Mouse (Mus musculus) lung, adult 10 weeks (tissue): ENCODE results near the gene Vmn1r40. TPM values are rescaled to one million over a fixed set of nuclear protein-coding genes. Genes with fewer than 3 reads are reported as not detected.

Experiments
- polyA plus RNA-seq: library from polyadenylated mRNA; stranded (reverse); fragments of 350-450 nt; fragmentation: Illumina TruSeq; extraction: RNeasy Lipid Tissue Mini Kit (QIAGEN cat#74804); gene quantifications from one replicate; pipeline ENCODE4 v1.2.3, GENCODE M21; 2014; ENCODE audit warnings: low read depth, low replicate concordance; ENCODE audit not compliant: insufficient read depth

The Vmn1r40 gene
- polyA plus RNA-seq, result not detected

GRCm38 (mm10) chr6:89707240-89707639 lies at the start of gene Vmn1r40:
Vmn1r40 (plus strand) TSS chr6:89707540.

GRCm38 (mm10) chr6:89740466-89740865 lies 33.1 kb downstream of the Vmn1r40 start, which contains the start of gene Vmn1r41:
Vmn1r41 (plus strand) TSS chr6:89740766.

Other genes with a start within 250 kb of the Vmn1r40 start
- 32.6 TPM for gene Chchd6, start 111.9 kb upstream of the Vmn1r40 start, polyA plus RNA-seq
- 9.0 TPM for gene Txnrd3, start 63.6 kb upstream of the Vmn1r40 start, polyA plus RNA-seq
- not detected for gene Vmn1r41, start 33.2 kb downstream of the Vmn1r40 start, polyA plus RNA-seq
- gene Vmn1r42, start 168.9 kb downstream of the Vmn1r40 start, polyA plus RNA-seq, result not detected
- gene Vmn1r43, start 168.9 kb downstream of the Vmn1r40 start, polyA plus RNA-seq, result not detected
- not detected for gene Vmn1r44, start 176.1 kb downstream of the Vmn1r40 start, polyA plus RNA-seq
- not detected for gene Vmn1r45, start 233.1 kb downstream of the Vmn1r40 start, polyA plus RNA-seq